Mouse (Mus musculus) kidney, adult 8-10 months (tissue): ENCODE measurements around the gene Mad1l1.
A peak's percentile ranks its signal among the peaks of the same experiment; 100 is the strongest.

Source experiments
- DNase-seq, 2 experiments: peaks; one replicate each; pipeline ENCODE4 v3.0.0; 2022

Gene Mad1l1

DNA sequence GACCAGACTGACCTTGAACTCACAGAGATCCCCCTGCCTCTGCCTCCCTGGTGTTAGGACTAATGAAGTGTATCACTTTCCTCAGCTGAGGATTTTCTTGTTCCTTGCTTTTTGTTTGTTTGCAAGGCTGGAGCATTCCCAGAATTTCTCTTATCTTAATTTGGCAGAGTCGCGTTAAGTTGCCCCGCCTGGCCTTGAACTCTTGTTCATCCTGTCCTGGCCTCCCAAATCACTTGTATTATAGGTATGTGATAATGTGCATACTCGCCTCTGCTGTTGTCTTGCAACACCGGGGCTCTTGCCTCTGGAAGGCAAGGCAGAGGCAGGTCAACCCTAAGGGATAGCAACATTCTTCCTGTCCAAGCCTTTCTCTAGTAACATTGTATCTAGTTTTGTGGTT, 2.7 kb upstream of the Mad1l1 start:
- no peak for DNase-seq

DNA sequence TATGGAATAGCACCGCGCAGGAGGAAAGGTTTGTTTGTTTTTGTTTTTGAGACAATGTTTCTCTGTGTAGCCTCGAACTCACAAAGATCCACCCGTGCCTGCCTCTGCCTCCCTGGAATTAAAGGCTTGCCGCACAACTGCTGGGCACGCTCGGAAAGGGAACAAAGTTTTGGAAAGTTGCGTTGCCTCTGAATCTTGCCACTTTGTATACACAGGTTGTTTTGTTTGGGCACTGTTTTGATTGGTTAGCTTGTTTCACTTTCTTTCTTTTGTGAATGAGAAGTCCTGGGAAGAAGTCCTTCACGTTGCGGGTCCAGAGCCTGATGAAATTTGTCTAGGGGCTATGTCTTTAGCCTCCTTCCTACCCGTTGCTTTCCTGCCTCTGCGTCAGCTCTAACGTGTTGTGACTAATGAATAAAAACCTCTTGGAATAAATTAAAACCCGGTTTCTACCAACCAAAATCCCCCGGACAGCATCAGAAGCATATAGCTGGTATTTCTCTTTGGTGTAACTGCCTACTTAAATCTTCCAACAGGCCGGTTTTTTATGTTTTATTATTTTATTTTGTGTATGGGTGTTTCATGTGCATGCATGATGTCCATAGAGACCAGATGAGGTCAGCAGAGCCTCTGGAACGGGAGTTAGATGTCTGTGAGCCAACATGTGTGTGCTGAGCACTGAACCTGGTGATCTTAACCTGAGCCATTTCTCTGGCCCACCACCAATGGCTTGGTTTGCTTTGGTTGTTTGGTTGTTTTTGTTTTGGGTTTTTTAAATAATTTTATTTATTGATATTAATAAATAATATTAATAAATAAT, 614 bp upstream of the Mad1l1 start:
- DNase-seq: no peak

DNA sequence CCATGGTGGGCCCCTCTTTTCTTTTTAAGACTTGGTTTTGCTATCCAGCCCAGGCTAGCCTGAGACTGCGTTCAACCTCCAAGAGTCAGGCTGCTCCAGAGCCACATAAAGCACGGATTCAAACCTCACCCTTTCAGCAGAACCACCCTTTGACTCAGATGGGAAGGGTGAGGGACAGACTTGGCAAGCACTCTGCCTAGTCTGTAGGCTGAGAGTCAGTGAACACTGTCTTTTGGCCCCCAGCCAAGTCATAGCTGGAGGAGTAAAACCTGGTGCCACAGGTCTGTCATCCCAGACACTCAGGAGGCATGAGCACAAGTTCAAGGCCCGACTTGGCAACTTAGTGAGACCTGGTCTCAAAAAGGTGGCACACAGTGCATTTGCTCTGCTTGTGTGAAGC, 4.6 kb downstream of the Mad1l1 start:
- no peak for DNase-seq

DNA sequence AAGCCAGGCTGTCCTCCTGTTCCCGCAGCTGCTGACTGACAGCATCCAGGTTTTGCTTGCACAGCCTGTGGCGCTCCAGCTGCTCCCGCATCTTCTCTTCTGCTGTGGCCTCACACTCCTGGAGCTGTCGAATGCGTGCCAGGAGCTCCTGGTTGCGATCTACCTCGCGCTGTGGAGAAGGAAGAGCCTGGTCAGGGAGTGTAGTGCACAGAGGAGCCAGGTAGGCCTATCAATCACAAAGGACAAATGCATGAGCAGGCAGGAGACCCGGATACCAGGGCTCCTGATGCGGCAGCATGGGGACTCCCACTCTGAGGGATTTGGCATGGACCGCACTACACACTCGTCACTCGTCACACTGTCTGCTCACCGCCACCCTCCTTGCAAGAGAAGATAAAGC, 13.8 kb downstream of the Mad1l1 start:
- no peak for DNase-seq

DNA sequence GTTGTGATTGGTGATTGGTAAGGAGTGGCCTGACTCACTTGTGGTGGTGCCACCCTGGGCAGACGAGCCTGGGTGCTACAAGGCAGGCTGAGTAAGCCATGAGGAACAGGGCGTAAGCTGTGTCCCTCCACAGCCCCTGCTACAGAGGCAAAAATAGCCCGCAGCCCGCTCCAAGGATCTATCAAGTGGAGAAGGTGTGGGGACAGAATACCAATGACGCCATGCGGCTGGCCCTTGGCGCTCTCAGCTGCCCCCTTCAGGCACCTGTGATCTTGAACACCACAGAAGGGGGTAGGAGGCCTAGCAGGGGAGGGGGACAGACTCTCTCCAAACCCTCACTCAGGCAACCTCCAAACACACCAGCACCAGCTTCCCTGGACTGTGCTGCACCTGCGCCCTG, 15.3 kb downstream of the Mad1l1 start:
- no peak for DNase-seq

DNA sequence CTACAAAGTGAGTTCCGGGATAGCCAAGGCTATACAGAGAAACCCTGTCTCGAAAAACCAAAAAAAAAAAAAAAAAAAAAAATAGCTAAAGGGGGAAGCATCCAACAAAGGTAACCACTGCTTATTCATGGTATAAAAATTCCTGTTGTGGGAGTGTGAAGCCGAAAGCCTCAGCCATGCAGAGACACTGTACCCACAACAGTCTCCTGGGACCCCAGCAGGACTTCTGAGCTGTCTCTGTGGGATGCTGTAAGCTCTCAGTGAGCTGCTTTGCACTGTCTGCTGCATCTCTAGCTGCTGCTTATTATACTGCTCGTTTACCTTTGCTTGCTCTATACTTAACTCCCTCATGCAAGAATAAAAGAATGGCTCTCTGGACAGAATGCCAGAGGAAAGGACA, 23.1 kb downstream of the Mad1l1 start:
- no peak for DNase-seq

DNA sequence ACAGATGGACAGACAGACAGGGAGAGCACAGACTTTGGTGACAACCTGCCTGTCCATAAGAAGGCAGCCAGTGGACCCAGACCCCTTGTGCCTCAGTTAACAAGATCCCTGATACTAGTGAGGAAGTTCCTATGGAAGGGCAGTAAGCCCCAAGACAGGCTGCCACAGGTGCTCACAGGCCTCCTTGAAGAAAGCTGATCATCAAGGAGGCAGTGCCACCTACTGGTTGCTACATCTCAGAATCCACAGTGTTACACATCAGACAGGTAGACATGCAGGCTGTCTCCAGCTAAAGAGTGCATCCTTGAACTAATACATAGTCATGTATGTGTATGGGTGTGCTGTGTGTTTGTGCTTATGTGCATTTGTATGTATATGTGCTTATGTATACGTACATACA, 29.2 kb downstream of the Mad1l1 start:
- peak; percentile 61 to 77 for DNase-seq

DNA sequence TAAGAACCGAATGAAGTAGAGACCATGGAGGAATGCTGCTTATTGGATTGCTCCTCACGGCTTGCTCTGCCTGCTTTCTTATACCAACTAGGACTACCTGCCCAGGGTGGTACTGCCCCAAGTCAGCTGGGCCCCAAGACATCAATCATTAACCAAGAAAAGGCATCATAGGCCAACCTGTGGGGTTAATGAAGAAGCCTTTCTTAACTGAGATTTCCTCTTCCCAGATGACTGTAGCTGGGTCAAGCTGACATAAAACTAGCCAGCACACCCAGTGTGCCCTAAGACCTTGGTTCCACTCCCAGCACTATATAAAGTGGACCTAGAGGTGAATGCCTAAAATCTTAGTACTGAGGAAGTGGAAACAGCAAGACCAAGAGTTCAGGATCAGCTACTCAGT, 32.2 kb downstream of the Mad1l1 start:
- DNase-seq: peak; percentile 45 to 68

DNA sequence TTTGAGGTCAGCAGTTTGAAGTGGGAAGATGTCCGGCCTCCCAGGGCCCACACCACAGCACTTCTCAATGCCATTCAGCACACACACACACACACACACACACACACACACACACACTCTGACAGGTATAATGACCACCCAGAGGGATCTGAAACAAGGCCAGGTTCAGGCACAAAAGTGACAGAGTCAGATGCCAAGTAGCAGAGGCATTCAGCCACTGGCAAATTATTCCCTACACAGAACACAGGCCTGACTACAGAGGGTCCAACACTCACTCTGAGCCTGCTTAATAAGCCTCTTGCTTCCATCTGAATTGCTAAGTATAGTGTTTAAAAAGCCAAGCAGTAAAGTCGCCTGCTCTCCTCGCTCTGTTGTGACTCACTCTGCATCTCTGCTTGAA, 33.1 kb downstream of the Mad1l1 start:
- no peak for DNase-seq

DNA sequence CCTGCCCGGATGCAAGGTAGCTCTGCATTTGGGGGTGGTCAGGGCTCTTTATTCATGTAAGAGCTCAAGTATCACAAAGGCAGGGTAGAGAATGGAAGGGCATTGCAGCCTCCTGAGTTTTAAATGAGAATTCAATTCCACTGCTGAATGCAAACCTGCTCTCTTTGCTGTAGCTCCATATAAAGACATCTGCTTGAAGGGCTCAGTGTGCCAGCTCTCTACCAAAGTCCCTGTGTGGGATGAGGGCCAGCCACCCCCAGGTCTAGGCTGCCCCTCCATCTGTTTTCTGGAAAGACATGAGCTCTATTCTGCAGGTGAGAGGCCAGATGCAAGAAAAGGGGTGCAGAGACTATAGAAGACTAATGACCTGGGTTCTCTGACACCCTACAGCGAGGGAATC, 36.6 kb downstream of the Mad1l1 start:
- DNase-seq: no peak

DNA sequence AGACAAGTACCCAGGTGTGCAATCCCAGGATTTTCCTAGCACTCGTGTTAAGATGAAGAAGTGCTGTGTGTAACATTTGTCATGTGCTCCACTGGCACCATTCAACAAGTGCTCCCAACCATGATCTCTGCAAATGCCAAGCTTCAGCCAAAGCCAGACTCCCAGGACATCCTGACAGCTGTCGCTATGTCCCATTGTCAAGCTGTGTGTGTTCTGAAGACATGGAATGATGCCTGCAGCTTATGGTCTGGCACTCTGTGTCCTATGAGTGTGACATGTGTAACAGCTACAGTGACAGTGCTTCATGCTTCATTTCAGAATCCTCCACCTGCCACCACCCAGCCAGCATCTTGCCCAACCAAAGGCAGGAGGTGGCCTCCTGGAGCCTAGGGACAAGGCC, 37.3 kb downstream of the Mad1l1 start:
- no peak for DNase-seq

DNA sequence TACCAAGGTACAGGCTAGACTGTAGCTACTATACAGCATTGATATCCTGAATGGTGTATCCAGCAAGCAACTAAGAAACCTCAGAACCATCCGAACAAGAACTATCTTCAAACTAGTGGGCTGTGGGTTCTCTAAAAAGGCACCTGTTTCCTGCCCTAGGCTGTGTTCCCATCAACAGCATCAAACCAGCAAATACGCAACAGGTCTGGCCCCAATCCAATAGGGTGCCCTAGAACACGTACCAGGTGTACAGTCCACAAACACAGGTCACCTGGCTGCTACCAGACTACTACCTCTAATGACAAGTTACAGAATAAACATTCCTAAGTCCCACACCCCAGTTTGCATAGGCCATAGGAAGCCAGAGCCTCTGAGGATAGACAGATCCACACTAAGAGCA, 38.5 kb downstream of the Mad1l1 start:
- DNase-seq: no peak

DNA sequence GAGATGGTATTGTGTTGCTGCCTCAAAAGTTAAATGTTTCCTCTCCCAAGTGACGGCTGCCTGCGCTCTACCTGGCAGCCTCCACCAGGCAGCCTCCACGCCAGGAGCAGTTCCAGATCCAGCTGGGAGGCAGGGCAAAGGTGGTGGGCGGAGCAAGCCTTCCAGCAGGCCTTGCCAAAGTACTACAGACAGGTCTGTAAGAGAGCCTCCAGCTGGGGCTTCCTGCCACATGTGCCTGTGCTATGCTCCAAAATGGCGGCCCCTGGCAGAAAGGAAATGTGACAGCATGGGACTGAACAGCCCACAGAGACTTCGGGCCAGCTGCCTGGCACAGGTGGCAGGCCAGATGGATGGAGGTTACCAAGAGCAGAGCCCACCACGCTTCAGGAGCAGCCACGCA, 39.0 kb downstream of the Mad1l1 start:
- peak; percentile 74 to 86 for DNase-seq

DNA sequence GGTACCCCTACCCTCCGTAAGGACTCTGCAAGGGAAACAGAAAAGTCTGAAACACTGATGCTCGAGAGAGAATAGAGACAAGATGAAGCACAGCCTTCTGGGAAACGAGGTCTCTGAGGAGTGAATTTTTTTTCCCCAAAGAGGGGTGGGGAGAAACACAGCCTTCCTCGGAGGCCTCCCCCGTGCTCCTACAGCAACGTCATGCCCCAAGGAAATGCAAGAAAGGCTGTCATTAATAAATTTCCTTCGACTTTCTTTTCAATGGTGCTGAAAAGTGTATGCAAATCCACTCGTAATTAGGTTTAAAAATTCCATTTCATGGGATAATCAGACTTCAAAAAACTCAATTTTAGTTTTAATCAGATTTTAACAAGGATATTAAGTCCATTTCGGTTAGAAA, 41.1 kb downstream of the Mad1l1 start:
- no peak for DNase-seq

DNA sequence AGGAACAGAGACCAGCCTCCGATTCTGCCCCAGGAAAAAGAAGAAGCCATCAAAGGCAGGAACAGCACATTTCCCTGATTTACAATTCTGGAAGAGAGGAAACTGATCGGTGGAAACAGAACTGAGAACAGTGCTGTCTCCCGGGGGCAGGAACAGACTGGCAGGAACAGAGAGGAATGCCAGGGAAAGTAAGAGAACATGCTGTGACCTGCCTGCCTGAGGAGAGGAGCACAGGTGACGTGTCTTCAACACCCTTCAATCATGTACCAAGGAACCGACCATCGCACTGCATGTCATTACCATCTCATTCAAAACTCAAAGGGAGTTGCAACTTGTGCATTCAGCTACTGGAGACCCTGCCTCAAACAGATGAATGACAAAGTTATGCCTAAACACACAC, 44.6 kb downstream of the Mad1l1 start:
- DNase-seq: no peak

DNA sequence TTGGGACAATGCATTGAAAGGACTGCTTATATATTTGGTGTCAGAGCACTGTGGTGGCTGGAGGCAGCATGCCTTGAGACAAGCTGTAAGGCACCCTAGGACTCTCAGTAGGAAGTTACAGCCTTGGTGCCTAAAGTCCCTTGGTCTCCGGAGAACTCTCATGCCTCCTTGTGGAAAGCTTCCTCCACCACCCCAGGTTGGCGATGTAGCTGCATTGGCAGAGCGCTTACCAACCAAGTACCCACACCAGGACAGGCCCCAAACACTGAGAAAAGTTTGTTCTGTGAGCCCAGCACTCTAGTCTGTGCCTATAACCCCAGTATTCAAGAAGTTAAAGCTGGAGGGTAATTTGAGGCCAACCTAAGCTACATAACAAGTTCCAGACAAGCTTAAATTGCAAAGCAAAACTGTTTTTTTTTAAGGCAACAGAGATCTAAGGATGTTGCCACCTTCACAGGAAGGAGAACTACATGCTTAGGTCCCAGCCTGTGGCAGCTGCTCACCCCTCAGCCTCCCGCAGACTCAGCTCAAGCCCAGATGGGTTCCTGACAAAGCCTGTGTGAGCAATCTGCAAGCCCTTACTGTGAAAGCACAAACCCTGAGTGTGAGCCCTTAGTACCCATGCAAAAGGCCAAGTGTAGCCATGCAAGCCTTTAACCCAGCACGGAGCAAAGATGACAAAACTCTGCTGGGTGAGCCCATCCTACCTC, 50.2 kb downstream of the Mad1l1 start:
- DNase-seq: no peak

DNA sequence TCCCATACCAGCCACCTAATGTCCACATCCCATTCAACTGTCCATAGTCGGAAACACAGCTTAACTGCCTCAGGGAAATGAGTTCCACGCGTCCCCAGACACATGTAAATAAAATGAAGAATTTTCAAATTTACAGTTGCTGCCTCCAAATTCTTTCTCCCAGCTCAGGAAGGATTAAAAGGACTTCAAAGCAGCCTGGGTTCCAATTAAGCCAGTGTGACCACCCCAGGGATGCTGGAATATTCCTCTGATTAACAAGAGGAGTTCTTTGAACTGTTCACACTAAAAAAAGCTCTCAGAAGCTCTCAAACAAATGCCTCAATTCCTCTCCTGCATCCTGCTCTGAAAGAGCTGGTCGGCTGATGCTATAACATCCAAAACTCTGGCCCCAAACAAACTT, 53.0 kb downstream of the Mad1l1 start:
- no peak for DNase-seq

DNA sequence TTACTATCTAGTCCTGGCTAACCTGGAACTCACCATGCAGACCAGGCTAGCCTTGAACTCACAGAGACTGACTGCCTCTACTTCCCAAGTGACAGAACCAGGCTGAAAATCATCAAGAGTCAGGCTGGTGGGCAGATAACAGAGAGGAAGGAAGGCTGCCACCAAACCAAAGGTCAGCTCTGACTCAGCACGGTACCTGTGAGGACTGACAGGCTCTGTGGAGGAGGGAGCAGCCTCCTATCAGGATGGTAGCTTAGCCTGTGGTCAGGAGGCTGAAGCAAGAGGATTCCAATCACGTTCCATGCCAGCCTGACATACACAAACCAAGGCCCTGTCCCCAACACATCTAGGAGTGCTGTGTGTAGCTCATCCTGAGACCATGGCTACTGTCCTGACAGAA, 54.3 kb downstream of the Mad1l1 start:
- DNase-seq: no peak

DNA sequence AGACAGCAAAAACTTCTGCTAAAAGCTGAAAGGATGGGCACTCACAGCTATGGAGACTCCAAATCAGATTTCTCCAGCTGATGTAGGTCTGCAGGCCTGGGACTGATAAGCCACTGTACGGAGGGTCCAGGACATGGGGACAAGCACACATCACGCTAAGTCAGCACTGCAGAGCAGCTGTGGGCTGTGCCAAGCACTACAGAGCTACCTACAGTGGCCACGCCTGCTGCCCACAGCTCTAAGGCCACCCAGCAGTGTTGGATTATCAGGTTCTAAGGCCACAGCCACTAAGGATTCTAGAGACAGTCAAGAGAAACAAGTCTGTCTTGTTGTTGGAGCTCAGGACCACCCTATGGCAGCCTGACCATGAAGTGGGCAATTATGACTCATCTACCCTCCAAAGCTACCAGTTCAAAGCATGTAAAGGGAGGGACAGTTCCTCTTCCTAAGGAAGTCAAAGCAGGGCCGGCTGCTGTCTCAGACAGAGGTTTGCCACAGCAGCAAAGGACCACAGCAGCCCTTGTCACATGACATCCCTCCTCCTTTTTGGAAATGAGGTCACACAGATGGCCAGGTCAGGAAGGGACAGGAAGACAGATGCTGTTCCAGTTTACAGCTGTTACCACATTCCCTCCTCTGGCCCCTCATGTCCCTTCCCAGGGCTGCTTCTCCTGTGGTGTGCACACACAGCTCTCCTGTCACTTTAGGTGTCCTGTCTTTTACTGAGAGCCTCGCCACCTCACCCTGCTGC, 56.4 kb downstream of the Mad1l1 start:
- DNase-seq: peak; percentile 25 to 33

DNA sequence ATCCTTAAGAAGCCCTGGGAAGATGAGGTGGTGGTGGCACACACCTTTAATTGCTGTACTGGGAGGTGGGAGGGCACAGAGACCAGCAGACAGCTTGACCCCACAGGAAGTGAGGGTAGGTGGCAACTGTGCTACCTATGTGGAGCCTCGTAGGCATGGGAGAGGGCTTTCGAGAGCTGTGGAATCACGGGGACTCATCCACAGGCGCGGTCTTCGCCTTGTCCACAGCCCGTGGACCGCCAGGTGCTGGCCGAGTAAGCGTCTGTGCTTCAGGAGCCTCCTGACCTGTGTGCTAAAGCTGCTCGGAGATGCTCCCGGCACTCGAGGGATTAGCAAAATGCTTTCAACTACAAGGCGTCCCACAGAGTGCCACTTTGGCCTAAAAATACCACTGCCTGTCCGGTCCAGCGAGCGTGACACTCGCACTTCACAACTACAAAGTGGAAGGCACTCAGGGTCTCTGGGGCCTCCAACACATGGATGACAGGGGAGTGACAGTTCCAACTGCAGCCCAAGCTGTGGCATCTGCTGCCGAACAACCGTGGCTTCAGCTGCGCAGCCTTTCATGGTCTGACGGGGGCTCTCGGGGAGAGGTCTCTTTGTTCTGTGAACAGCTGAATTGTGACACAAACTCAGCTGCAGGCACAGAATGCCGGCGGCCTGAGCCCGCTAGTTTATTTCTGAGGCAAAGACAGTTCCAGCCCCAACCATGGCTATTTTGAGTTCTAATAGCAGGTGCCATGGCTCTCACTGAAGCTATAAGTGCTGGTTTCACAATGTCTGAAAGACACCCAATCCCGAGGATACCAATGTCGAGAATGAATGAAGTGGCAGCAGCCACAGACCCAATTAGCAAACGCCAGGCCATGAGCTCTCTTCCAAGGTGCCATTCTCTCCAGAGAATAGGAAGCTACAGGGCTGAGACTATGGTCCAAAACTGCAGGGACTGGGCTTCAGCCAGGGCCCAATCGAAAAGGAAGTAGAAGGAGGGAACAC, 57.3 kb downstream of the Mad1l1 start:
- no peak for DNase-seq

DNA sequence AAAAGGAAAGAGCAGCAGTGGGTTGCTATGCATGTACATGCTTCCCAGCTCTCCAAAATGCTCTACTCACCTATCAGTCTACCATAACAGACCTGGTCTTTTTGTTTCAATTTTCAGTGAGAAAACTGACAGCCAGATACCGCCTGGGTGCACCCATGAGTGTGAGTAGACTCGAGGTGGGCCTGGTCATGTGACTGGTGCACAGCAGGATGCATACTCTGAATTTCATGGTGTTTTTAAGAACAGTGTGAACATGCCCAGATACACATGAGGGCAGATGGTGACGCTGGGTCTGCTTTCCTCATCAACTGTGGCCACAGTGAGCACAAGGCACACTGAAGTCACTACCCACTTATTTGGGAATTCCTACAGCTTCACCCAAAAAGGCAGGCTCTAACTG, 59.0 kb downstream of the Mad1l1 start:
- no peak for DNase-seq

DNA sequence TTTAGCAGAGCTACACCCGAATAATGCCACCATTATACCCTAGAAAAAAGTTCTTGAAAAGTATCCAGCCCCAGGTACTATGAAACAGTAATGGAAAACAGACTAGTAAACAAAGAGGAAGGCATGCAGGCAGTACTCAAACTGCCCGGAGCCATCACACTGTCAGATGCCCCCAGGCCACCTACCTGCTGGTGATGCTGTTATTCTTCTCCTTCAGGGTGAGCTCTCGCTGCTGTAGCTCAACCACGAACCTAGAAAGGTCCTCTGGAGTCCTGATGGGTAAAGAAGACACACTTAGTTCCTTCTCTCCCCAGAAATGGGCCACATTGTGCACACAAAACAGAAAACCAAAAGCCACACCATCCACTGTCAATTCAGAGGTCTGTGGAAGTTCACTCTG, 60.0 kb downstream of the Mad1l1 start:
- DNase-seq: no peak

DNA sequence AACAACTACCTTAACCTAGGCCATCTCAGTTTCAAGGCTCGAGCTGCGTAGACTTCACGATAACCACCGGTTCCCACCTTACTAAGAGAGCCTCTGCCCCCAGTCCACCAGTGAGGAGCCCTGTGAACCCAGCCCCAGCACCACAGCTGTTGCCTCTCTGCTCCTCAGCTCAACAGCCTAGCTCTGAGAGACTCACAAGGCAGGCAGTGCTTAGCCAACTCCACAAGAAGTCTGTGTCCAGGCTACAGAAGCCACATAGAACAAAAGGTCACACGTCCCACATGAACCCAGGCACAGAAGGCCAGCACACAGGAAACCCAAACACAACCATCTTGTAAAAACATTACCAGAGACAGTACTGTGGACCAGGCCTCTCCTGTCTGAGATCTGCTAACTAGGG, 62.7 kb downstream of the Mad1l1 start:
- peak; percentile 13 to 18 for DNase-seq
